Mouse (Mus musculus): ENCODE measurements around the gene Bpifb2.
A peak's percentile ranks its signal among the peaks of the same experiment; 100 is the strongest.

Bpifb2 gene

GRCm38 (mm10) chr2:153931125-153931524 lies 56.3 kb downstream of the Bpifb2 start:
- DNase-seq (ENCODE audit: low read depth, low spot score): no peak

DNA sequence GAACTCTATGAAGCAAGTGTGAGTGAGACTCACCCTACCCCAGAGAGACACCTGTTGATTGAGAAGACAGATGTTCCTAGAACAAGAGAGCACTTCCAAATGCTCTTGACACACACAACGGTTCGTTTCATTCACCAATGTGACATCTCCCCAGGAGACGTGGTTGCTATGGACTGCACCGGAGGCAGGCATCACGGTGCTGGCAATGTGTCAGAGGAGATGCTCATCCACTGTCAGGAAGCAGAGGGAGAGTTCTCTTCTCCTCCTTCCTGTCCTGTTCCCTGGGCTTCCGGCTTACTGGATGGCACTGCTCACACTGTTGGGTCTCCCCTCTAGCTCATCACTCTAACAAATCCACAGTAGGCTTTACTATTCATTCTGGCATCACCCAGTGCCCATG lies 58.5 kb downstream of the Bpifb2 start:
- DNase-seq (ENCODE audit: low read depth, low spot score): no peak

- DNase-seq (ENCODE audit: low read depth, low spot score): no peak
Measured at GRCm38 (mm10) chr2:153935348-153935747, 60.5 kb downstream of the Bpifb2 start.

DNA sequence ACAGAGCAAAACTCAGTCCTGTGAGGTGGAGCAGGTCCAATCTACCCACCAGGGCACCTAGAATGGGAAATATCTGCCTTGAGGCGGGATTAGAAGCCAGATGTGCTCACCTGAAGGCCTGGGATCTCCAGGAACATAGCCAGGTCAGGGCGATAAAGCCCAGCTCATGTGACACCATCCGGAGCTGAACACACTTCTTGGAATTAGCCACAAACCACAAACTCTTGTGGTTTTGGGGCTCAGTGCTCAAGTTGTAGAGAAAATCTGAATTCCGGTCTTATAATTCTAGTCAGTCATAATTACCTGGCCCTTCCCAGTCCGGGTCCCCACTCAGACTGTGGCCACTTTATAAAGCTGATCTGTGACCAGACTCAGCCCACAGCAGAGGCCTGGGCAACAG lies 63.0 kb downstream of the Bpifb2 start, which contains the start of gene Bpifb4:
Gene Bpifb4 (plus strand): TSS at position 370 of the 400 bp plus-strand sequence.
- no peak for DNase-seq (ENCODE audit: low read depth, low spot score)

DNA sequence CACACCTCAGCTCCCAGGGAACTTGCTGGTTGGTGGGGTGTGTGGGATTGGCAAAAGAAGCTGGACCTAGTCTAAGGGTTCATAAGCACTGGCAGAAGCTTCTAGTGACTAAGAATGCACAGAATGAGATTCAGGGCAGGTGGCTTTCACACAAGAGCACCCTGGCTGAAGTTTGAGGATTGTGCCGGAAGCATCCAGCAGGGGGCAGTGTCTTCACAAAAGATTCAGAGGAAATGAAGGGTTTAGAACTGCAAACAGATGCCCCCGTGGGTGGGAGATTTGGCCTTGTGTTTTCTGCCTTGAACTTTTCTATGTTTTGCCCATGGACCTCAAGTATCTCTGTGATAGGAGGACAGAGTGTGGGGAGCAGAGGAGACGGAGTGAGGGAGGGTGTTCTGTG lies 68.7 kb downstream of the Bpifb2 start:
- DNase-seq (ENCODE audit: low read depth, low spot score): peak; percentile 56

DNA sequence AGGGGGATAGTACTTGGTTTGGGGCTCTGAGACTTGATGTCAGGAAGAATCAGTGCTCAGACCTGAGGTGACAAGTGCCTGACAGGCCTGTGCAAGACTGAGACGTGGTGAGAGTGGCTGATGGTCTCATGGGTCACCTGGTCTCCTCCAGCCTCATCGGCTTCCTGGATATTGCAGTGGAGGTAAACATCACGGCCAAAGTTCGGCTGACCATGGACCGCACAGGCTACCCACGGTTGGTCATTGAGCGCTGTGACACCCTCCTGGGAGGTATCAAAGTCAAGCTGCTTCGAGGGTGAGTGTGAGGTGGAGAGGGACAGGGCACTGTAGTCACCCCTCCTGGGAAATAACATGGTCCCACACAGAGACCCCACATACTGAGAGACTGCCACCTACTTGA lies 69.7 kb downstream of the Bpifb2 start:
- DNase-seq (ENCODE audit: low read depth, low spot score): no peak
